Mouse (Mus musculus): ENCODE measurements at regions not wholly inside any gene's neighbourhood (a gene's known extent, or its start where the extent isn't known, plus 50 kb on each side); places are given as distances from the start of the nearest gene placed in this dataset.
"Not testable (repeated sequence)": the region's sequence is repeated elsewhere in the genome, so short reads cannot be mapped to it uniquely, and the experiment has no call there.

DNA sequence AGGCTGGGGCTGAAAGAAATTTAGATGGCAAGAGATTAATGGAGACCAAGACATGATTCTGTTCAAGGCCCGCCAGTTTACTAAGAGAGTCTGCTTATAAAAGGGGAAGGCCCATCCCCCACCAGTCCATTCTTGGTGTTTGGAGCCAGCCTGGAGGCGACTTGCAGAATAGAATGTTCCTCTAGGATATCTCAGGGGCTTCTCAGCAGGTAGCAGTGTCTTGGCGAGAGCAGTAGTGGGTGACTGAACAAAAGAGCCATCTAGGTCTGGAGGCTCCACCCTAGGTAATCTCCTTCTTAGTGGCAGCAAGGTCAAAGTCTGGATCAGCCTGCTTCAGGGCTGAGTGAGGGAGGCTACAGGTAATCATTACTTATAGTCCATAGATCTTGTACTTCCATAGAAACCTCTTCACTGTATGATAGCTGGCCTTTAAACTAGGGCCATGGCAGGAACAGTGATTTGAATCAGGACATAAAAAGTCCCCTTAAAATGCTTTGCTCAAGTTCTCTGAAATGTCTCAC is 166.0 kb upstream of the Gm5538 start:
- DNase-seq (ENCODE audit: low spot score), result not testable (repeated sequence)

DNA sequence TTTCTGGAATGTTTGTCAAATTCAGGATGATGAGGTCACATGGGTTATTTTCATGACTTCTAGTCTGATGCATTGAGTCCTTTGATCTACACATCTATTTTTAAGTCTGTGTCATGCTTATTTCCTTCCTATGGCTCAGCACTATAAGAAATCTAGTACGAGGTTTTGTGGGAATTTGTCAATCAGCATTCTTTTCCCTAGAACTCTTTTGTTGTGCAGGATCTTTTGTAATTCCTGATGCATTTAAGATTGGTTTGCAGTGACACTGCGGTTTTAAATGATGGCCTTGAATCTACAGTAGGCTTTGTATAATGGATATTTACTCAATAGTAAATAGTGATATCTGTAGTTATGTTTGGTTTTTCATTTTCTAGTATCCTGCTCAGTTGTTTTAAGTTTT is 187.0 kb upstream of the Gm5538 start:
- no peak for DNase-seq (ENCODE audit: low spot score)

DNA sequence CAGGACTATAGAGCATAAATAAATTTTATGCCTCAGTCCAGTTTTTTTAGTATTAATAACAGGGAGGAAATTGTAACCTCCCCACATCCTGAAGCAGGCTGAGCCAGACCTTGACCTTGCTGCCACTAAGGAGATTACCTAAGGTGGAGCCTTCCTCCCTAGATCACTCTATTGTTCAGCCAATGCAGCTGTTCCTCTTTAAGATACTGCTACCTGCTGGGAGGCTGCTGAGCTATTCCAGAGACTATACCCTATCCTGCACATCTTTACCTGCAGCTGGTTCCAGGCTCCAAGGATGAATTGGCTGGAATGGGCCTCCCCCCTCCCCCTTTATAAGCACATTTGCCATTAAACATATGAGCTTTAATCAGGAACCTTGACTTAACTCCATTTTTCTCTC is 189.0 kb upstream of the Gm5538 start:
- DNase-seq (ENCODE audit: low spot score), result not testable (repeated sequence)

- DNase-seq (ENCODE audit: low spot score), result not testable (repeated sequence)
These were observed 189.7 kb upstream of the Gm5538 start for GRCm38 (mm10) chr3:59539893-59540292.

GRCm38 (mm10) chr3:59531311-59531834 is 187.2 kb upstream of the Igsf10 start:
- DNase-seq (ENCODE audit: low spot score), result no peak

- no peak for DNase-seq (ENCODE audit: low spot score)
These were observed 186.6 kb upstream of the Igsf10 start for GRCm38 (mm10) chr3:59530592-59531310.

DNA sequence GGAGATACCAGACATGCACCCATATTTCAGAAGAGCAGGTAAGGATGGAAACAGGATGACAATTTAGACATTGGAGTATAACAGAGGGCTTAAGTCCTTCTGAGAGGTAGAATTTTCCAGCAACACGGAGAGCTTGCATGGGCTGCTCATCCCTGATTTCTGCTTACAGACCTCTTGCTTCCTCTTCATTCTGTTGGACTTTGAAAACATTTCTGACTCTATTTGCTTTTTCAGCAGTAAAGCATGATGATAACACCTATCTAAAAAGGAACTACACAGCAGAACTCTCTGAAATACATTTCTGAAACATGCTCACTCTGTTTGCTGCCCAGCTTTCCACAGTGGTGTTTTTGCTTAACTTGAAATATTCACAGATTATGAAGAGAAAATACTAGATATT is 176.6 kb upstream of the Igsf10 start:
- DNase-seq (ENCODE audit: low spot score), result no peak

DNA sequence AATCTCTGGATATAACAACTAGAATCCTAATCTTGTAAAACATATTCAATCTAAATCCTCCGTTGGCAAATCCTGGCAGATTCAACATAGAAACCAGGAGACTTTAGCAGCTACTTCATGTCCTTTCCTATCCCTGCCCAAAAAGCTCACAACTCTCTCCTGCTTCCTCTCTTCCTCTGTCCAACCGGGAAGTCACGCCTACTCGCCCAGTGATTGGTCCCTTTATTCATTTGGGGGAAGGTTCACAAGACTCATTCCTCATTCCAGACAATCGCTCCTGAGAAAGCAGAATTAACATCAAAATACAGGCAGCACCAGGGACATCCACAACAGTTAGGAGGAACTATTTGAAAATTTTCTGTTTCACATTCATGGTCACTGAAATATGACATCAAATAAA is 133.9 kb upstream of the Igsf10 start:
- no peak for DNase-seq (ENCODE audit: low spot score)

- no peak for DNase-seq (ENCODE audit: low spot score)
These were observed 133.4 kb upstream of the Igsf10 start for GRCm38 (mm10) chr3:59477441-59478061.

DNA sequence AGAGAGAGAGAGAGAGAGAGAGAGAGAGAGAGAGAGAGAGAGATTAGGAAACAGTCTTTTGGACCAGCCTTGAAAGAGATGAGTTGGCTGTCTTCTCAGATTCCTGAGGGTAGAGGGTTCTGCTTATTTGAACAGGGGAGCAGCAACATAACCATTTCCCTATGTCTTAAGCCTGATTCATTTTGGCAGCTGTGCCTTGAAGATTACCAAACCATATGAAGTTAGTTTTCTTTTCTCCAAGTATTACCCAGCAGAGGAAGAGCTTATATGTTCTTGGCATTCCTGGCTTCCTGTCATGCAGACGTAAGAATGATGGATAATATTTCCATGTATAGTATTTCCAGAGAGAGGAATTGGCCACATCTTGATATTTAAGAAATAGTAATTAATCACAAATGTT is 124.8 kb upstream of the Igsf10 start:
- no peak for DNase-seq (ENCODE audit: low spot score)

DNA sequence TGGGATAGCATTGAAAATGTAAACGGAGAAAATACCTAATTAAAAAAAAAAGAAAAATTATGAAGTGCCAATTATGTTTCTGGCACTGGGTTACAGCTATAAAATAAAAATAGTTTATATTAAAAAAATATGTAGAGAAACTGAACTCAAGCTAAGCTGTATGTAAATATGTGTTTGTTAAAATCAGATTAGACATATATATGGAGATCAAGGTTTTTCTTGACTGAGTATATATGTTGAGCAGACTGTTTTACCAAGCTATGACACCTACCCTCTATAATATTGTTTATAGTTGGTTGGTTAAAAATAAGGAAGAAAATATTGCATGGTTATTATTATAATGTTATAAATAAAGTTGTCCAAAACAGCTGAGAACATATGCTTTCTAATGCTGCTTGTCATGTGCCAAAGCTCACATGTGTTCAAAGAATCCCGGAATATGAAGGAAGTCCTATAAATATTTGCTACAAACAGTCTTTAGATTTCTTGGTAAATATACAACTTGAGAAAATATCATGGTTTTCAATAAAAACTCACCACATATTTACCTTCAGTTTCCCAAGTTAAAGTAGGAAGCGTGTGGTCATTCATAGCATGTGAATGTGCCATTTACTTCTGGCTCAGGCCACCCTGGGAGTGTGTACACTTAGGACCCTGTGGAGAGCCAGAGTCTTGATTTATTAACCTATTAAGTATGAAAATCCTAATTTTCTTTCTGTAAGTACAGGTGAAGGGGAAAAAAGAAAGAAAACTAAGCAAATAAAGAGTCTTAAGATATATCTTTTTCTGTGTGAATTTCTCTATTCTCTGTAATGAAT is 118.4 kb upstream of the Igsf10 start:
- no peak for DNase-seq (ENCODE audit: low spot score)

- no peak for DNase-seq (ENCODE audit: low spot score)
These were observed 112.7 kb upstream of the Igsf10 start for GRCm38 (mm10) chr3:59456938-59457337.

DNA sequence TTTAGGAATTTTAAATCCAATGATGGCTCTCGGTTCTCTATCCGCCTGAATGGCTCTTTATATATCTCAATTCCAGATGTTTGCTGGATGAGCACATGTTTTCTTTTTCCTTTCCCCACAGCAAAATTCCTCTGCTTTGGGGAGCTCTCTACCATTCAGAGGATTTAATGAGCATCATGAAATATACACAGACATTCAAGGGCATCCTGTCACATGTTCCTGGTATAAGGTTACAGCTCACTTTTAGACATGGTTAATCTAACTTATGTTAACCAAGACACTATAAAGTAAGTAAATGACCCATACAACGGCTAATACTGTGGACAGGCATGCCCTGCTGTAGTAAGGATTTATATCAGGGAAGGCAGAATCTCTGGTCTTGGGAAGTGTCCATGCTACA is 106.9 kb upstream of the Igsf10 start:
- DNase-seq (ENCODE audit: low spot score), result no peak

GRCm38 (mm10) chr3:59423621-59424020 is 79.4 kb upstream of the Igsf10 start:
- no peak for DNase-seq (ENCODE audit: low spot score)

GRCm38 (mm10) chr3:59409131-59409530 is 64.9 kb upstream of the Igsf10 start:
- DNase-seq (ENCODE audit: low spot score), result no peak

- DNase-seq (ENCODE audit: low spot score), result no peak
These were observed 61.8 kb upstream of the Igsf10 start for GRCm38 (mm10) chr3:59406035-59406434.

- DNase-seq (ENCODE audit: low spot score), result peak; percentile 73
These were observed 57.7 kb upstream of the Igsf10 start for GRCm38 (mm10) chr3:59401856-59402255.

DNA sequence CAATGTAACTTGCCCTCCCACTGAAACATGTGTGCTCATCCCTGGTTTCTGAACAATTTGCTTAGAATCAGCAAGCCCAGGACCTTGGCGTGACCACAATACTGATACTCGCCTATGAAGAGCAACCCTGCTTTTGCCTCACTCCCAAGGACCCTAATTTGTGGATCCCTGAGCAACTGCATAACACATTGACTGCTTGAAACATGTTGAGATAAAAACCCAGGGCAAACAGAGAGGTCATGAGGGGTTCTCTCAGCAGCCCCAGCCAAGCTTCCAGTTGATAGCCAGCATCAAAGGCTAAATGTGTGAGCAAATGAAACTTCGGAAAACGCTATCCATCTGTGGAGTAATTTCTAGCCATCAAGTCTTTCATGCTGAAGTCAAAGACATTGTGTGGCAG is 57.2 kb upstream of the Igsf10 start:
- no peak for DNase-seq (ENCODE audit: low spot score)

All from gastrocnemius, adult 18-20 months (tissue).